Mouse (Mus musculus): Measurements from ENCODE around the gene Epp13.

GRCm38 (mm10) chr7:6262984-6263383 lies 10.5 kb downstream of the Epp13 start:
- TF ChIP-seq ZC3H11A (IDR thresholded peaks at IDR 0.05; ENCODE audit: low read depth, low read length) (no peak), CTCF (IDR thresholded peaks at IDR 0.05 in 2 of 3, conservative IDR thresholded peaks at IDR 0.05 in 1 of 3; ENCODE audit: control insufficient read depth in 1 of 3, insufficient read depth in 1 of 3, low read depth in 2 of 3, low read length in 3 of 3, poor library complexity in 1 of 3, severe bottlenecking in 1 of 3) (no peak), BHLHE40 (IDR thresholded peaks at IDR 0.05; ENCODE audit: borderline replicate concordance, low read depth, low read length) (no peak), ELF1 (IDR thresholded peaks at IDR 0.05; ENCODE audit: low read depth, low read length) (no peak), GATA1 (IDR thresholded peaks at IDR 0.05; ENCODE audit: low read depth, low read length) (no peak)
